In genomic region chr4:150159458-150159857, GRCm38 (mm10) we compare ENCODE assay signal across 32 mouse cellular contexts. TPM values are rescaled to one million over a fixed set of nuclear protein-coding genes. Genes with fewer than 3 reads are reported as not detected.
"Had no signal": no experiment of that assay in that cellular context is flagged by ENCODE, and none has a peak within 500 bp of the region (broad histone marks: within the 10 kb centered on the region; RNA-seq: fewer than 3 reads in every experiment).

No protein-coding gene starts in this region.

- H3K9me3 ChIP-seq: heart, embryonic 10.5 days; hindbrain, embryonic 12.5 days; hindbrain, embryonic 15.5 days; limb, embryonic 15.5 days had no signal

- H3K36me3 ChIP-seq: heart, embryonic 10.5 days; heart, embryonic 12.5 days; hindbrain, embryonic 10.5 days; hindbrain, embryonic 12.5 days; hindbrain, embryonic 15.5 days; kidney, embryonic 15.5 days; limb, embryonic 13.5 days; limb, embryonic 15.5 days; liver, embryonic 12.5 days had no signal

- H3K4me3 ChIP-seq: gastrocnemius, adult 2 months; heart, embryonic 10.5 days; heart, embryonic 12.5 days; hindbrain, embryonic 10.5 days; hindbrain, embryonic 12.5 days; hindbrain, embryonic 15.5 days; kidney, embryonic 15.5 days; limb, embryonic 13.5 days; limb, embryonic 15.5 days; liver, embryonic 12.5 days had no signal

- H3K27me3 ChIP-seq: hindbrain, embryonic 12.5 days; hindbrain, embryonic 15.5 days; kidney, embryonic 15.5 days; limb, embryonic 13.5 days; limb, embryonic 15.5 days had no signal

- DNase-seq: gastrocnemius, adult 2 months; gastrocnemius, postnatal 10 days; gastrocnemius, postnatal 25 days; heart, adult 18-20 months; heart, postnatal 10 days; heart, postnatal 4 days; kidney, adult 11 months; kidney, adult 2 months; kidney, adult 9 months; kidney, postnatal 14 days; kidney, postnatal 36 days; layer of hippocampus, adult 9-11 months; layer of hippocampus, postnatal 36 days; left cerebral cortex, postnatal 4 days had no signal

- H3K4me2 ChIP-seq: heart, embryonic 12.5 days; hindbrain, embryonic 12.5 days; hindbrain, embryonic 15.5 days; kidney, embryonic 15.5 days; limb, embryonic 13.5 days; limb, embryonic 15.5 days; liver, embryonic 12.5 days had no signal

- H3K9ac ChIP-seq: heart, embryonic 12.5 days; hindbrain, embryonic 12.5 days; hindbrain, embryonic 15.5 days; kidney, embryonic 15.5 days; limb, embryonic 13.5 days; limb, embryonic 15.5 days; liver, embryonic 12.5 days; liver, embryonic 14.5 days had no signal

- H3K27ac ChIP-seq: gastrocnemius, adult 2 months; heart, embryonic 10.5 days; hindbrain, embryonic 10.5 days; hindbrain, embryonic 12.5 days; hindbrain, embryonic 15.5 days; hindbrain, postnatal 0 days; kidney, embryonic 15.5 days; kidney, postnatal 0 days; limb, embryonic 13.5 days; limb, embryonic 15.5 days; liver, embryonic 12.5 days; liver, embryonic 14.5 days had no signal

- ATAC-seq: hindbrain, postnatal 0 days; liver, embryonic 12.5 days had no signal

- H3K4me1 ChIP-seq: heart, embryonic 12.5 days; hindbrain, embryonic 12.5 days; hindbrain, embryonic 15.5 days; kidney, embryonic 15.5 days; limb, embryonic 13.5 days; limb, embryonic 15.5 days; liver, embryonic 12.5 days had no signal

RNA-seq across cellular contexts. Expression of gene Slc2a7, which starts 10.7 kb away (rescaled TPM):
- polyA plus RNA-seq: heart, embryonic 10.5 days; heart, embryonic 12.5 days; heart, embryonic 14.5 days; heart, embryonic 16.5 days; hindbrain, embryonic 10.5 days; hindbrain, embryonic 12.5 days; hindbrain, embryonic 15.5 days; hindbrain, postnatal 0 days; intestine, embryonic 14.5 days; kidney, embryonic 15.5 days; kidney, postnatal 0 days; limb, embryonic 11.5 days; limb, embryonic 13.5 days; limb, embryonic 15.5 days; liver, adult 2 months; liver, embryonic 12.5 days had no signal

RNA-seq across cellular contexts. Expression of gene Car6, which starts 41.7 kb away (rescaled TPM):
- polyA plus RNA-seq: heart, embryonic 10.5 days; heart, embryonic 12.5 days; heart, embryonic 14.5 days; heart, embryonic 16.5 days; hindbrain, embryonic 15.5 days; hindbrain, postnatal 0 days; intestine, embryonic 14.5 days; kidney, adult 2 months; kidney, embryonic 15.5 days; kidney, postnatal 0 days; large intestine, adult 2 months; liver, adult 2 months; liver, embryonic 12.5 days had no signal
